ENCODE assay signal across 8 mouse cellular contexts in genomic region chr6:86668580-86669239, GRCm38 (mm10). TPM values are rescaled to one million over a fixed set of nuclear protein-coding genes. Genes with fewer than 3 reads are reported as not detected.
DNase-seq lines count a peak whose midpoint lies in the region; ATAC-seq and TF ChIP-seq lines count a peak whose summit lies in the region.

Mxd1 (minus strand) TSS chr6:86669161.

- H3K27me3 ChIP-seq in heart, embryonic 12.5 days (replicated peaks): no peaks in the 10 kb centered on the region
- no peaks in the 10 kb centered on the region for H3K27me3 ChIP-seq in hindbrain, embryonic 15.5 days
- H3K27me3 ChIP-seq in liver, embryonic 12.5 days (replicated peaks): no peaks in the 10 kb centered on the region
- H3K27me3 ChIP-seq in splenic B cell, adult 2 months (ENCODE audit: control insufficient read depth, insufficient read depth, low read length, poor library complexity, severe bottlenecking): no peaks in the 10 kb centered on the region

- no peak for DNase-seq in heart, adult 9 months (ENCODE audit: low spot score in 2 of 2)
- peak; percentile 11 for DNase-seq in 3T3-L1 (ENCODE audit: low read depth, low spot score)
- peak; percentile 8 for DNase-seq in brain, embryonic 14.5 days (ENCODE audit: low read depth)
- DNase-seq in splenic B cell, adult 2 months (ENCODE audit: low read depth, low spot score): peak; percentile 21
- no peak for DNase-seq in frontal cortex, postnatal 10 days (ENCODE audit: low spot score in 2 of 2)

- no peak for TF ChIP-seq CTCF in brain, embryonic 14.5 days (IDR thresholded peaks at IDR 0.05; ENCODE audit: borderline replicate concordance, extremely low read depth, insufficient read depth, insufficient read length)

- under 1% methylated on average over 73 of the region's 76 CpGs for WGBS in heart, embryonic 12.5 days
- WGBS in hindbrain, embryonic 15.5 days: under 1% methylated on average over 46 of the region's 76 CpGs
- under 1% methylated on average over 64 of the region's 76 CpGs for WGBS in liver, embryonic 12.5 days (ENCODE audit: insufficient replicate concordance)

- peaks cover 14% of the 10 kb centered on the region for H3K4me1 ChIP-seq in heart, embryonic 12.5 days (replicated peaks)
- H3K4me1 ChIP-seq in hindbrain, embryonic 15.5 days (replicated peaks): peaks cover 30% of the 10 kb centered on the region
- H3K4me1 ChIP-seq in liver, embryonic 12.5 days: peaks cover 56% of the 10 kb centered on the region

- H3K4me3 ChIP-seq in heart, embryonic 12.5 days: peak within 1 kb of the TSS; percentile 87
- peak within 1 kb of the TSS; percentile 87 for H3K4me3 ChIP-seq in hindbrain, embryonic 15.5 days
- H3K4me3 ChIP-seq in liver, embryonic 12.5 days: peak within 1 kb of the TSS; percentile 99

- peaks cover 46% of the 10 kb centered on the region for H3K36me3 ChIP-seq in heart, embryonic 12.5 days
- H3K36me3 ChIP-seq in hindbrain, embryonic 15.5 days: peaks cover 25% of the 10 kb centered on the region
- peaks cover 64% of the 10 kb centered on the region for H3K36me3 ChIP-seq in liver, embryonic 12.5 days
- H3K36me3 ChIP-seq in splenic B cell, adult 2 months (ENCODE audit: control insufficient read depth, insufficient read depth, low read length, poor library complexity, severe bottlenecking): peaks cover 5% of the 10 kb centered on the region; the same call in 1 of the 2 replicates

- peak within 1 kb of the TSS; percentile 95 for H3K9ac ChIP-seq in heart, embryonic 12.5 days
- peak within 1 kb of the TSS; percentile 68 for H3K9ac ChIP-seq in hindbrain, embryonic 15.5 days
- H3K9ac ChIP-seq in liver, embryonic 12.5 days: peak within 1 kb of the TSS; percentile 97

- H3K4me2 ChIP-seq in heart, embryonic 12.5 days: peak within 1 kb of the TSS; percentile 98
- peak within 1 kb of the TSS; percentile 64 for H3K4me2 ChIP-seq in hindbrain, embryonic 15.5 days
- H3K4me2 ChIP-seq in liver, embryonic 12.5 days: peak within 1 kb of the TSS; percentile 79

- TF ChIP-seq POLR2A in brain, embryonic 14.5 days (IDR thresholded peaks at IDR 0.05; ENCODE audit: borderline replicate concordance, extremely low read depth, insufficient read depth, insufficient read length, poor library complexity, severe bottlenecking): peak; percentile 64; the same call in 1 of the 2 replicates

- H3K27ac ChIP-seq in heart, embryonic 12.5 days (ENCODE audit: poor library complexity, severe bottlenecking): peak within 1 kb of the TSS; percentile 72; the same call in 1 of the 2 replicates
- H3K27ac ChIP-seq in hindbrain, embryonic 15.5 days (replicated peaks): peak within 1 kb of the TSS; percentile 63
- peak within 1 kb of the TSS; percentile 91 for H3K27ac ChIP-seq in liver, embryonic 12.5 days

- ATAC-seq in heart, embryonic 12.5 days (ENCODE audit: insufficient number of reproducible peaks, low FRiP score): peak; percentile 18
- ATAC-seq in hindbrain, embryonic 15.5 days (ENCODE audit: low FRiP score, low read depth): no peak; the same call in 1 of the 2 replicates
- peak; percentile 1; the same call in 1 of the 2 replicates for ATAC-seq in liver, embryonic 12.5 days

- no peaks in the 10 kb centered on the region; the same call in 1 of the 2 replicates for H3K9me3 ChIP-seq in heart, embryonic 12.5 days (replicated peaks)
- no peaks in the 10 kb centered on the region for H3K9me3 ChIP-seq in hindbrain, embryonic 15.5 days
- no peaks in the 10 kb centered on the region for H3K9me3 ChIP-seq in liver, embryonic 12.5 days (replicated peaks)

RNA-seq across cellular contexts. Expression of gene Mxd1, which starts in this region (rescaled TPM):
- polyA plus RNA-seq in heart, embryonic 12.5 days (2016; fragmentation: Nextera tagmentation; extraction: Ambion mirVana): 14.1 and 14.4 TPM in 2 replicates
- 19.3 and 24.0 TPM in 2 replicates for polyA plus RNA-seq in brain, embryonic 14.5 days (2012; rRNA removed)
- polyA plus RNA-seq in hindbrain, embryonic 15.5 days (2015; fragmentation: Nextera tagmentation; extraction: Ambion mirVana): 18.5 and 18.7 TPM in 2 replicates
- 35.1 and 39.7 TPM in 2 replicates for polyA plus RNA-seq in liver, embryonic 12.5 days (2016; fragmentation: Nextera tagmentation; extraction: Ambion mirVana)

Comparison
In these comparisons a context has a peak if more than half of its experiments do, and no peak if none do; other contexts are left out.
1. DNase-seq: peak in 3T3-L1 (single experiment), brain, embryonic 14.5 days (single experiment) and splenic B cell, adult 2 months (single experiment); none in heart, adult 9 months (0 of 2) and frontal cortex, postnatal 10 days (0 of 2).
2. Peak in every context shown above with its lines, with median percentiles within 50 percentile points of each other: H3K27ac ChIP-seq, H3K4me2 ChIP-seq, H3K4me3 ChIP-seq and H3K9ac ChIP-seq.